Mouse (Mus musculus) cerebellum, adult 11 months (tissue): Measurements from ENCODE around the gene Tm7sf3.
"Not testable (repeated sequence)": the region's sequence is repeated elsewhere in the genome, so short reads cannot be mapped to it uniquely, and the experiment has no call there.

ENCODE experiments used
- DNase-seq: peaks from one replicate; pipeline ENCODE4 v3.0.0; 2022

Tm7sf3 gene

GRCm38 (mm10) chr6:146611897-146612296 is 30.7 kb downstream of the Tm7sf3 start:
- no peak for DNase-seq

GRCm38 (mm10) chr6:146611385-146611784 is 31.2 kb downstream of the Tm7sf3 start:
- no peak for DNase-seq

GRCm38 (mm10) chr6:146603651-146604050 is 39.0 kb downstream of the Tm7sf3 start:
- no peak for DNase-seq

GRCm38 (mm10) chr6:146602601-146603000 is 40.0 kb downstream of the Tm7sf3 start:
- DNase-seq, result no peak

- DNase-seq, result no peak
Observed at GRCm38 (mm10) chr6:146585134-146585533, 57.5 kb downstream of the Tm7sf3 start.

- DNase-seq, result no peak
Observed at GRCm38 (mm10) chr6:146583366-146584046, 59.1 kb downstream of the Tm7sf3 start.

GRCm38 (mm10) chr6:146580381-146580926 is 62.2 kb downstream of the Tm7sf3 start:
- no peak for DNase-seq

- DNase-seq, result peak; percentile 8
Observed at GRCm38 (mm10) chr6:146578586-146578985, 64.0 kb downstream of the Tm7sf3 start.

- no peak for DNase-seq
Observed at GRCm38 (mm10) chr6:146578111-146578531, 64.5 kb downstream of the Tm7sf3 start.

- DNase-seq, result peak; percentile 98
Observed at GRCm38 (mm10) chr6:146577310-146578109, 65.1 kb downstream of the Tm7sf3 start, which contains the start of gene Ints13. Ints13 (minus strand) TSS chr6:146577835.

- no peak for DNase-seq
Observed at GRCm38 (mm10) chr6:146576903-146577302, 65.7 kb downstream of the Tm7sf3 start, which contains the start of gene Fgfr1op2. Fgfr1op2 (plus strand) TSS chr6:146577203.

GRCm38 (mm10) chr6:146572073-146572472 is 70.6 kb downstream of the Tm7sf3 start:
- DNase-seq, result no peak

- not testable (repeated sequence) for DNase-seq
Observed at GRCm38 (mm10) chr6:146562461-146562860, 80.2 kb downstream of the Tm7sf3 start.
